Mouse (Mus musculus) heart, embryonic 11.5 days (tissue): ENCODE results near the gene Olfr905. TPM values are rescaled to one million over a fixed set of nuclear protein-coding genes. Genes with fewer than 3 reads are reported as not detected.

Experiments
- ATAC-seq: fragments of 200-750 bp; cut with Nextera tagmentation; replicated peaks from 2 replicates; pipeline ENCODE4 v1.8.0; 2017; ENCODE audit warnings: moderate library complexity; ENCODE audit not compliant: insufficient number of reproducible peaks, low FRiP score, low TSS enrichment
- H3K27ac ChIP-seq: fragments of 300-500 bp; sonication (generic); 2 replicates; pipeline ENCODE4 v1.5.1; 2014; ENCODE audit warnings: mild to moderate bottlenecking, low read depth, low read length
- H3K27me3 ChIP-seq: fragments of 300-500 bp; sonication (generic); 2 replicates; pipeline ENCODE4 v1.6.1; 2014; ENCODE audit warnings: mild to moderate bottlenecking, low read length, mixed read lengths; ENCODE audit not compliant: control insufficient read depth, insufficient read depth
- H3K36me3 ChIP-seq: fragments of 300-500 bp; sonication (generic); 2 replicates; pipeline ENCODE4 v1.6.1; 2014; ENCODE audit warnings: mild to moderate bottlenecking, low read length, moderate library complexity, mixed read lengths; ENCODE audit not compliant: control insufficient read depth, insufficient read depth
- H3K4me1 ChIP-seq: fragments of 300-500 bp; sonication (generic); 2 replicates; pipeline ENCODE4 v1.6.1; 2014; ENCODE audit warnings: low read length; ENCODE audit not compliant: control insufficient read depth, insufficient read depth
- H3K4me2 ChIP-seq: fragments of 300-500 bp; sonication (generic); 2 replicates; pipeline ENCODE4 v1.6.1; 2014; ENCODE audit warnings: mild to moderate bottlenecking, moderate library complexity
- H3K4me3 ChIP-seq: fragments of 300-500 bp; sonication (generic); 2 replicates; pipeline ENCODE4 v1.5.1; 2014; ENCODE audit warnings: low read depth, low read length
- H3K9ac ChIP-seq: fragments of 300-500 bp; sonication (generic); 2 replicates; pipeline ENCODE4 v1.6.1; 2014; ENCODE audit warnings: mild to moderate bottlenecking, low read depth, low read length, moderate library complexity
- H3K9me3 ChIP-seq: fragments of 300-500 bp; sonication (generic); replicated peaks from 2 replicates; pipeline ENCODE4 v1.6.1; 2016; ENCODE audit warnings: low read length; ENCODE audit not compliant: control insufficient read depth
- WGBS: fragments of 180-500 bp; shearing (Covaris S2); extraction: QIAGEN DNeasy Blood & Tissue Kit; methylation state at CpG from one replicate; pipeline ENCODE4 v1.1.7; 2014; ENCODE audit not compliant: insufficient replicate concordance; 5-methylcytosine and 5-hydroxymethylcytosine counted together
- polyA plus RNA-seq: library from polyadenylated mRNA; unstranded; fragments of >200 nt; fragmentation: Nextera tagmentation; extraction: Ambion mirVana; gene quantifications from 2 replicates; pipeline ENCODE4 v1.2.1, GENCODE M21; 2014

Gene Olfr905
- polyA plus RNA-seq, 1 experiment from 2014 or later: not detected

GRCm38 (mm10) chr9:38521280-38521679 is 50.4 kb downstream of the Olfr905 start, which contains the start of gene Olfr911-ps1:
Gene Olfr911-ps1 (plus strand): TSS chr9:38521580.
- no peak within 1 kb of the TSS for H3K9ac ChIP-seq
- H3K9me3 ChIP-seq: no peaks in the 10 kb centered on the region
- 45% methylated on average over 1 of the region's 1 CpGs for WGBS

More at GRCm38 (mm10) chr9:38521280-38521679, 50.4 kb downstream of the Olfr905 start, which contains the start of gene Olfr911-ps1:
- no peak within 1 kb of the TSS for H3K4me2 ChIP-seq
- H3K4me1 ChIP-seq: no peaks in the 10 kb centered on the region
- no peak within 1 kb of the TSS for H3K4me3 ChIP-seq
- no peak within 1 kb of the TSS for H3K27ac ChIP-seq
- no peaks in the 10 kb centered on the region for H3K27me3 ChIP-seq
- H3K36me3 ChIP-seq: no peaks in the 10 kb centered on the region
- no peak for ATAC-seq

Other genes with a start within 250 kb of the Olfr905 start
- not detected in 2 replicates for gene Olfr143, start 218.3 kb upstream of the Olfr905 start, polyA plus RNA-seq
- not detected in 2 replicates for gene Olfr895, start 203.3 kb upstream of the Olfr905 start, polyA plus RNA-seq
- gene Olfr896-ps1, start 180.0 kb upstream of the Olfr905 start, polyA plus RNA-seq: not detected in 2 replicates
- gene Olfr25, start 142.0 kb upstream of the Olfr905 start, polyA plus RNA-seq: not detected in 2 replicates
- not detected in 2 replicates for gene Olfr898, start 122.7 kb upstream of the Olfr905 start, polyA plus RNA-seq
- not detected in 2 replicates for gene Olfr250, start 104.2 kb upstream of the Olfr905 start, polyA plus RNA-seq
- not detected in 2 replicates for gene Olfr251, start 94.0 kb upstream of the Olfr905 start, polyA plus RNA-seq
- gene Olfr147, start 69.4 kb upstream of the Olfr905 start, polyA plus RNA-seq: not detected in 2 replicates
- not detected in 2 replicates for gene Olfr901, start 41.7 kb upstream of the Olfr905 start, polyA plus RNA-seq
- gene Olfr902, start 23.5 kb upstream of the Olfr905 start, polyA plus RNA-seq: not detected in 2 replicates
- gene Olfr904, start 8.0 kb upstream of the Olfr905 start, polyA plus RNA-seq: not detected in 2 replicates
- gene Olfr906, start 16.0 kb downstream of the Olfr905 start, polyA plus RNA-seq: not detected in 2 replicates
- not detected in 2 replicates for gene Olfr907, start 24.7 kb downstream of the Olfr905 start, polyA plus RNA-seq
- gene Olfr911-ps1, start 50.5 kb downstream of the Olfr905 start, polyA plus RNA-seq: not detected in 2 replicates
- not detected in 2 replicates for gene Olfr910, start 66.7 kb downstream of the Olfr905 start, polyA plus RNA-seq
- gene Olfr912, start 109.1 kb downstream of the Olfr905 start, polyA plus RNA-seq: not detected in 2 replicates
- gene Olfr913, start 121.7 kb downstream of the Olfr905 start, polyA plus RNA-seq: not detected in 2 replicates
- not detected in 2 replicates for gene Olfr914, start 134.0 kb downstream of the Olfr905 start, polyA plus RNA-seq
- not detected in 2 replicates for gene Olfr916, start 188.8 kb downstream of the Olfr905 start, polyA plus RNA-seq
- not detected in 2 replicates for gene Olfr917, start 194.7 kb downstream of the Olfr905 start, polyA plus RNA-seq
- not detected in 2 replicates for gene Olfr918, start 203.5 kb downstream of the Olfr905 start, polyA plus RNA-seq
- gene Olfr919, start 232.6 kb downstream of the Olfr905 start, polyA plus RNA-seq: not detected in 2 replicates
- 19.0 and 22.5 TPM in 2 replicates for gene Vwa5a, start 247.2 kb downstream of the Olfr905 start, polyA plus RNA-seq